Mouse (Mus musculus): ENCODE results near the gene Atg16l2.

Gene Atg16l2

DNA sequence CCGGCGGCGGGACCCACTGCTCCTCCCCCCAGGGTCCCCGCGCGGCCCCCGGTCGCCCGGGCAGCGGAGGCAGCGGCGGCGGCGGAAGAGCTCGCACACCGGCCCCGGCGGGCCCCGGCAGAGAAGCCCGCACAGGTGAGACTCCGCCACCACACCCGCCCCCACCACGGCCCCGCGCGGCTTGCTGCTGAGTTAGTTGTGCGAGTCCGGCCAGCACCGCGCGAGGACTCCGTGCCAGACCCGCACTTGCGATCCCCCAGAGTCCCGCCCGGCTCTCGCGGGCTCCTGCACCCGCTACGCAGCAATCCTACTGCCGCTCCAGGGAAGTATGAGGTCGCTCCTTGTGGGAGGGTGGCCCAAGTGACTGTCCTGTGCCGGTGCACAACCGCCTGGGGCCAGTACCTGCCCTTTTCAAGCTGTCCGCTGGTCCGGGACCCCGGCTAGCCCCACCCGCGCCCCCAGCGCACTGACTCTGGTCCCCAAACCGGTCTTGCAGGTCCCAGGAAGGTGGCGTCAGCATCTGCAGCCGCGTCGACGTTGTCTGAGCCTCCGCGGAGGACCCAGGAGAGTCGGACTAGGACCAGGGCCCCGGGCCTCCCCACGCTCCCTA lies 19.3 kb upstream of the Atg16l2 start:
- no peak for DNase-seq (ENCODE audit: low spot score in 2 of 2)

DNA sequence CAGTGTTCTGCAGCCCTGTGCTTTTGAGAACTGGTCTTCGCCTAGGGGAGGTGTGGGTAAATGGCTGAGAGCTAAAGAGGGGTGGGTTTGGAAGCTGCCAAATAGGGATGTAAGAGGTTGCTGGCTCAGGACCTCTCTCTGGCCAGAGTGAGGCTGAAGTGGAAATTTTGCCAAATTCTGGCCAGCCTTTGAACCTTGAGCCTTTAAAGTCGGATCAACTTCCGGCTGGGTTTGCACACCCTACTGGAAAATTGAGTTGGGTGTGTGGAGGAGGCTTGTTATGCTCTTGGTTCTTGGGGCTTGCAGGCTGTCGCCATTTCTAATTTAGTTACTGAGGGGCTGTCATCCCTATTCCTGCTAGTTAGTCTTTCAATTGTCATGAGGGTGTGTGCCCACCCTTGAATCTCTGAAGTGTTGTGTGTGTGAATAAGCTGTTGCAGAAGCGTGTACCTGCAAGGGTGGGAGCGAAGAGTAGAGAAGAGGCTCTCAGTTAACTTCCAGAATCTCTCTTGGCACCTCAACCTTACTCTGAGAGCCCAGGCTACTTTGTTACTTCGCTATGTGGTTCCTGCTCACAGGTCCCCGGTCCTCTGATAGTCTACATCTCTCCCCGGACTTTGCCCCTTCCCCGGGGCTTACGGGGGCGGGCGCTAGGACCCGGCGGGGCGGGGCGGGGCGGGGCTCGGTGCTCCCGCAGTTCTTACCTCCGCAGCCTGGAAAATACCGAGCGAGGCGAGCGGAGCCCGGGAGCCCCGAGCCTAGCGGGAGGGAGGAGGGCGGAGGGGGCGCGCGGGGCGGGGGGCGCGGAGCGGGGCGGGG lies 18.6 kb upstream of the Atg16l2 start:
- DNase-seq (ENCODE audit: low spot score in 2 of 2) = no peak

DNA sequence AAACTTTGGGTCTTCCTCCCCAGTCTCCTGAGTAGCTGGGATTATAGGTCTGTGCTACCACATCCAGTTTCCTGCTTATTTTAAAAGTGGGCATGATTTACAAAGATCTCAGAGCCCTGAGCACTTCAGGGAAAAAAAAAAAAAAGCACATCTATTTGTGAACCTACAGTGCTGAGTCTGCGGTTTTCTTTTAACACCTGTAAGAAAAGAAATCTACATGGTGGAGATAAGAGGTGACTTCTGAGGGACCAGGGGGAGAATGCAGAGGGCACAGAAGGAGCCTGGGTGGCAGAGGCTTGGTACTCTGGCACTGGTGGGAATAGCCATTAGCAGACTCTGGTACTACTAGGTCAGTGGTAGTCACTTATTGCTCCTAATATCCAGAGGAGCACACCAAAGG lies 17.7 kb upstream of the Atg16l2 start:
- no peak for DNase-seq (ENCODE audit: low spot score in 2 of 2)

DNA sequence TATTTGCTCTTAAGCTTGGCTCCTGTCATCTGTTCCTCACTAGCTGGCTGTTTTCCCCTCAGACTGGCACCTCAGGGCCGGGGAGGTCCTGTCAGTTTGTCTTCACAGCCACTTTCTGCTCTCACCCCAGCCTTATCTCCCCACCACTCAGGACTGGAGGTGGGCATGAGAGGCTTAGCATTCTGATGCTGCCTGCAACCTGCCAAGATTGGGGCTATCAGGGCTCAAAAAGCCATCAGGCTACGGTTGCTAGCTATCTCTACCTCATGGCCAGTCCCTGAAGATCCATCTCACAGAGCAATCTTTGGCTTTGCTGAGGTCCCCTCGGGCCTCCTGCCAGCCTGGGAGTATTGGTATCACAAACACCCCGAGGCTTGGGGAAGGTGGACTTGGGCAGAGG lies 16.8 kb upstream of the Atg16l2 start:
- no peak for DNase-seq (ENCODE audit: low spot score in 2 of 2)

DNA sequence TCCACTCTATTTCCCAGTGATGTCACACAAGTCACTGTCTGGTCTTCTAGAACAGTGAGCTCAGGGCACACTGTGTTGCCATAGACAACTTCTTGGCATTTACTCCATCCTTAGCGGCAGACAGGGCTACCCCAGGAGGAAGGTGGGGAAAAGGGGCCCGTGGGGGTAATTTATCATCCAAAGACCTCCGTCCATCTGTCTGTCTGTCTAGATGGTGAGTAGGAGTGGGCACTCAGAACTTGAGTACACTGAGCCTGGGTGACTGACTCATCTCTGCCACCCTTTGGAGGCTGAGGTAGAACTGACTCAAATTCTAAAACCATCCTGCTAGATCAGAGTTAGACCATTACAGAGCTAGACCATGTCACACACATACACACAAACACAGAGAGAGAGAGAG lies 15.0 kb upstream of the Atg16l2 start, which contains the start of gene Stard10:
TSS of gene Stard10 (plus strand) at position 73 of the 400 bp plus-strand sequence.
- DNase-seq (ENCODE audit: low spot score in 2 of 2) = no peak

DNA sequence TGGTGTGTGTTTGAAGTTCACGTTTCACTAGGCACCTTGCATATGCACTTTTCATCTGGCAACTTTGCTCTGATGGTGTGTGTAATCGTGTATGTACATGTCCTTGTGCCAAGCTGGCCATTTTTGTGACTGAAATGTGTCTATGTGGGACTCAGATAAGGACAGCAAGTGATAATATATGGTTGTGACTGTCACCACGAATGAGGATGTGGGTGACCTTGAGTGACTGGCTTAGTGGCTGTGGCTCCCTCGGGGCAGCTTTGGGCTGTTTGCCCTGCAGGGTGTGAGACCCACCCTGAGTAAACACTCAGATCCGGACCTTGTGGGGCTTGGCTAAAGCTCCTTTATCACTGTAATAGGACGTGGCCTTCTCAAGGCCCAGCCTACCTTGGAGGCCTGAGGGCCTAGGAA lies 14.5 kb upstream of the Atg16l2 start:
- no peak for DNase-seq (ENCODE audit: low spot score in 2 of 2)

DNA sequence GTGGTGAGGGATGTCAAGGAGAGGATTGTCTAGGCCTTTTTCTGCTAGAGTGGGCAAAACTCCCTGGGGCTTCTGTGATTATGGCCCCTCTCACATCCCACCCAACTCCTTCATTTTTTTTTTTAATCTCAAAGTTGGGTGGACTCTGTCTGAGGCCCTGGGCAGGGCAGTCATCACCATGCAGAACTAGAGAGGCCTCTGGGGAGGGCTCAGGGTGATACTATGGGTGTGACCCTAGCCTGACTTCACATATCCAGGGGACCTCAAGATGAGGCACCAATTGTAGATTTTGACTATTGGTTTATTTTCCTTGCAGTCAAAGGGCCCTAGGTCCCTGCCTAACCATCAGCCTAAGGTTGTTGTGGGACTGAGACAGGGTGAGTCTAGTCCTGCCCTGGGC lies 13.6 kb upstream of the Atg16l2 start:
- no peak for DNase-seq (ENCODE audit: low spot score in 2 of 2)

DNA sequence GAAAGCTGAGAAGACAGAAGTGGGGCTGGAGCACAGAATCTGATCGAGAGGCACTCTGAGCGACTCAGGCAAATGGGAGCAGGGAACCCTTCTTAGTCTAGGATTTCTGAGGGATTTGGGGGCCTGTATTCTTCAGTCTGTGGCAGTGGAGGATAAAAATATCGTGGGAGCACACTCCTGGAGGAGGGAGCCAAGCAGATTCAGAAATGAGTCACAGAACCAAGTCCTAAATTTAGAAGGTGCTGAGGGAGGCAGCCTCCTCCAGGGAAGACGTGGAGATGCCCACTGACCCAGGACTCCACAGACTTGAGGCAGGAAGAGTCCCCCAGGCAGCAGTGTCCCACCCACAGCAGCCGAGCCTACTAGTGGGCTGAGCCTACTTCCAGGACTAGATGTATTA lies 12.3 kb upstream of the Atg16l2 start:
- DNase-seq (ENCODE audit: low spot score in 2 of 2) = no peak

DNA sequence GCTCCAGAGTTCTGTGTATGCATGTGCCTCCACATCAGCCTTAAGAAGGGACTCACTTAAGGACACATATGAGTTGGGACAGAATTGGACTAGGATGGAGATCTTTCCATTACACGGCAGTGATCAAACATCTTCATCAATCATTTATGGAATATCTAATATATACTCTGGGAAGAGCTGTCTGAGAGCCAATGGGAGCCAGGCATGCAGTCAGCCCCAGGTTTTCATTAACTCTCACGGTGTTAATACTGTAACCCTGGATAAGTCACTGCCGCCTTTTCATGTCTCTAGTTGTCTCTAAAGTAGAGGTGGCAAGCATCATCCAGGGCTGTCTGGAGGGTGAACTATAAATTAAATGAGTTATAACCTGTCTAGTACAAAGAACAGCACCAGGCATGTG lies 11.0 kb upstream of the Atg16l2 start:
- DNase-seq (ENCODE audit: low spot score in 2 of 2) = no peak

DNA sequence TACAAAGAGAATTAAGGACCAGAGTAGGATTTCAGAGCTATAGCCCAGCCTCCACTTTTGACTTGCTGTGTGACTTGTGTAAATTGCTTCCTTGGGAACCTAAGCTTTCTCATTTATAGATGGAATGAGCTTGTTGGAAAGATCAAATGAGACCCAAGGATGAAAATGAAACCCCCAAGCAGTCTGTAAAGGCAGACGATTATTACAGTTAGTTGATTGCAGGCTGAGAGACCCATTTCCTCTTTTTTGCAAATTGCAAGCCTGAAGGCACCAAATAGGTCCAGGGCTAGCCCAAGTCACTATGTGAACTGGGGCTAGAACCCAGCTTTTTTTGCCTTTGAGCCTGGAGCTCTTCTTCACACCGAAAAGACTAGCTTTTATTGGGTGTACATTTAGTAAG lies 9.0 kb upstream of the Atg16l2 start:
- DNase-seq (ENCODE audit: low spot score in 2 of 2) = no peak

DNA sequence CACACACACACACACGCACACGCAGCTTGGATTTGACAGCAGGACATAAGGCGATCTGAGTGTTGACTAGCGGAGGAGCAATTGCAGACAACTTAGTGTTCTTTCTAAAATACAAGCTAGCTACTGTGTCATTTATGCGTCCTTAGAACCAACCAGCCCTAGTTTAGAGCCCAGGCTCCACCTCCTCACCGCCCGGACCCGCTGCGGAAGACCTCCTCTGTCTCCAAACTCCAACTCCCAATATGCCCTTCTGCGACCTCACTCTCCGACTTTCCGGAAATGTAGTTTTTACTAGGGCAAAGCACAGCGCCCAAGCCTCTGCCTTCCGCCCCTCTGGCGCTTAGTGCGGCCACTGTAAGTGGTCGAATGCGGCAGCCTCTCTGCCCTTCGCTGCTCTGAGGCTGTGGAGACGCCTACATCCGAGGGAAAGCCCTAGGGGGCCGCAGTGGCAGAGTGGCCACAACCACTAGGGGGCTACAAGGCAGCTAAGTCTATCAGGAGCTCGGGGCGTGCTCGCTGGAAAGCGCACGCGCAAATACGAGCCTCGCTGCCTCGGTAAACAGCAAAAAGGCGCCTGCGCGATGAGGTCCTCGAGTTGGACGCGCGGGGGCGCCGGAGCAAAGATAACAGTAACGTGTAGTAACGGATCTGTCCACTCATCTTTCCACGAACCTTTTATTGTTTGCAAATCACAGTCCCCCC lies 8.4 kb upstream of the Atg16l2 start:
- DNase-seq (ENCODE audit: low spot score in 2 of 2) = peak; percentile 93 to 94

DNA sequence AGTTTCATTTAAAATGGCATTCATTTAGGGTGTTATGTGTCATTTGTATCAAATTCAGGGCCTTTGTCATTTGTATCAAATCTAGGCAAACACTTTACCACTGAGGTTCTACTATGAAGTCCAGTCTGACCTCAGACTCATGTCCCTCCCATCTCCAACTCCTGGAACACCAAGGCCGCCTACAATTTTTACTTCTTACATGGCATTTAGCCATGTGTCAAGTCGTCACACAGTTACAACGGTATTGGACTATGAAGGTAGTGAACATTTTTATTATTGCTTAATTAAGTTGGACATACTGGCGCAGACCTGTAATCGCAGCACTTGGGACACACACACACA lies 7.9 kb upstream of the Atg16l2 start:
- no peak for DNase-seq (ENCODE audit: low spot score in 2 of 2)

DNA sequence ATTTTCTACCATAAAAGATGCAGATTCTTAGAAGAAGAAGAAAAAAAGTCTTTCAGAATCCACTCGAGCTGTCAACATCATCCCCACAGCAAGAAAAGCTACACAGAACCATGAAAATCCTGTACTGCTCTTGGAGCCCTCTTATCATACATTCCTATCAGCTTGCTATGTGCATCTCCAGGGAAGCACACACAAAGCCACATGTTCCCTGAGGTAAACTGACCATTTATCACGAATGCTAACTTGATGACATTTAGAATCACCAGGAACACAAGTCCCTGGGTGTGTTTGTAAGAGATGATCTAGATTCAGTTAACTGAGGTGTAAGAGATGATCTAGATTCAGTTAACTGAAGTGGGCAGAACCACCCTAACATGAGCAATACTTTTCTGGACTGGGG lies 4.8 kb upstream of the Atg16l2 start:
- DNase-seq (ENCODE audit: low spot score in 2 of 2) = no peak

DNA sequence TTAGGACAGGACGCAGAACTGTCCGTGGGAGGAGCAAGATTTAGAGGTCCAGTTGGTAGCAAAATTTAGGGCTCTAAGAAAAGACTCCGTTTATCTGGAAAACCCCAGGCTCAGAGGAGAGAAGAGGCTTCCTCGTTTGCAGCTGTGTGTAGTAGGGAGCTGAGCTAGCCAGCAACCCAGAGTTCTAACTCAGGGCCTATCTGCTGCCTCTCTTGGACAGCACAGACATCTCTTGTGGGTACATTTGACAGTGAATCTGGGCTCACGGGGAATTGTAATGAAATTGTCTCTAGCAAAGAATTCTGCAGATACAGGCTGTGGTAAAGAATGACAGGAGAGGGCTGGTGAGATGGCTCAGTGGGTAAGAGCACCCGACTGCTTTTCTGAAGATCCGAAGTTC lies 640 bp upstream of the Atg16l2 start:
- no peak for DNase-seq (ENCODE audit: low spot score in 2 of 2)

DNA sequence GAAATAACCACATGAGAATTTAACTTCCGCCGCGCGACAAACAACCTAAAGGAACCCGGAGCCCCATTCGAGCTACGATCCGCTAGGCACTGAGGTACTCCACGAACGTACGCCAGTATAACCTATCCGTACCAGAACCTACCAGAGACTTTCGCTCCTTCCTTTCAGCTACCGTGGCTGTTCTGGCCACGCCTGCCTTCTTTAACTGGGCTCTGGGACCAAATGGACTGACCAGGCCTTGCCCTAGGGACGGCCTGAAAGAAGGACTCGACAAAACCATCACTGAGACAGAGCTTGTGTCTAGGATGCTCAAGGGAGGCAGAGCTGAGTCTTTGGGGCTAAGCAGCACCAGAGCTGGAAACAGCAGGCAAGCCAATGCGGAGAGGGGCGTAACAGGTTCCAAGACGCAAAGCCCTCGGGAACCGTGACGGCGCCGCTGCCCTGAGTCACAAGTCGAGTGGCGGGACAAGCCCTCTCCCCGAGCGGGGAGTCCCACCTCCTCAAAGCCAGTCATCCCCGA lies 630 bp downstream of the Atg16l2 start:
- no peak for DNase-seq (ENCODE audit: low spot score in 2 of 2)

DNA sequence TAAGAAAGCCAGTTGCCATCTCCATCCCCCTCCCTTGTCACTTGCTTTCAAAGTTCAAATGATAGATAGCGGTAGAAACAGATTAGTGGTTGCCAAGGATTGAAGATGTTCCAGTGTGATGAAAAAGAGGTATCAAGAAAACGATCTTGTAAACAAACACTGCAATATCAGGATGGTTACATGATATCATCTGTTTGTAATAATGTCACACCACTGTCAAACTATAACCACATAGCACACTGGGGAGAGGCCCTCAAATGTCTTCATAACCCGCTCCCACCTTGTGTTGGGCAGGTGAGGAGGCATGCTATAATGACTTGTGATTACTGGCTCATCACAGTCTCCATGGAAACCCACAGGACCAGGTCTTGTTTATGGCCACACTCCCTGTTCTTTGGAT lies 3.7 kb downstream of the Atg16l2 start:
- no peak for DNase-seq (ENCODE audit: low spot score in 2 of 2)

DNA sequence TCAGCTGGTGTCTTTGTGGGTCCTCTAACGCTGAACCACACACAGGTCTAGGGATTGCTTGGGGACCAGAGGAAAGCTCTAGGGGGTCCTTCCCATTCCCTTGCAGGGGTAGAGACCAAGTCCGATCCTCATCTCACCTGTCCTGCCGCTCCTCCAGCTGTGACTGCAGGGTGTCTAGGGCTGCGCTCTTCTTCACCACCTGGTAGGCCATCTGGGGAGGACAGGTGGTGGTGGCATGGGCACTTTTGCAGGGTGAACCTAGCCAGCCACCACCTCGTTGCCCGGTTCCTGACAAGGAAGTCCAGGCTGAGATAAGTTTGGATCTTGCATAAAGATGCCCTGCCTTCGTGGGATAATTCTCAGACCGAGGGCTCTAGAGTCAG lies 5.0 kb downstream of the Atg16l2 start:
- no peak for DNase-seq (ENCODE audit: low spot score in 2 of 2)

DNA sequence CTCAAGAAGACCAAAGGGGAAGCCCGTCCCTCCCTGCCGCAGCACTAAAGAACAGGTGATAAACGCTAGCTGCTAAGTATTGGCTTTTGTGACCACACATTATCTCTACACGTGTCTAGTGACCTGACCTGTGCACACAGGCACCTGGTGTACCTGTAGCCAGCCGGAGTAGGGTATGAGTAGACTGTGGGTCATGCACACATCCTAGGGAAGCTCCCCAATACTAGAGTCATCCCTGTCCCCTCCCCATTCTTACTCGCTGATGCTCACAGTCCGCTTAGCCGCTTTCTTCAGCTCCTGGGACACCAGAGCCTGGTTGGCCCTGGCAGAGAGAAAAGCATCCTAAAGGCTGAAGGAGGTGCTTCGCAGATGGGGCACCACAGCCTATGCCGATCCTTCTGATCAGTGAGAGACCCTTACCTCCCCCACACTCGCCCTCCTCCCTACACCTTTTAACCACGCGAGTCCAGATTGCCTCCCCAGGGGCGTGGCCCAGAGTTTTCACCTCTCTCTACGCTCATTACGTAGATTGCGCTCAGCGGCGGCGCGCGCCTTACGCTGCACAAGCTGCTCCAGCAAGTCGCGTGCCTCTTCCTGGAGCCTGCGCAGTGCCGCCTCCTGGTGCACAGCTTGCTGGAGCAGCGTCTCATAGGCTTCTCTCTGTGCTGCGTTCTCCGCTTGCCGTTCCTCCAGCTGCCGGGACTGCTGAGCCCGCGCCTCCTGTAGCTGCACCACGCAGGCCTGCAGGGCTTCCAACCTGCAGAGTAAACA lies 5.6 kb downstream of the Atg16l2 start:
- peak in 1 of 2 experiments; percentile 27 for DNase-seq (ENCODE audit: low spot score in 2 of 2)

DNA sequence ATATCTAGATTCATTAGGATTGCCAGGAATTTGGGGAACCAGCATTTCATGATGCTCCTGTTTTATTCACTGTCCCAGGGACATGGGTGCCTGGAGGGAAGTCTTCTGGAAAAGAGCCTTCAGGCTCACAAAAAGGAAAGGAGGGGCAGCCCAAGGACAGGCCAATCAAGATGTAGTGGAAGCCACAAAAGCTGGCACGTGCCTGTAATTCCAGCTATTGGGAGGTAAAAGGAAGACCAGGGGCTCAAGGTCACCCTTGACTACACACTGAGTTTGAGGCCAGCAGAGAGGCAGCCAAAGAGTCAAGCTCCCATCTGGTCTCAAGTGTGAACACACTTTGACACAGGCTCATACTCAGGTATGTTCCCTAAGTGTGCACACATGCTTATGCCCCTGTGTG lies 6.6 kb downstream of the Atg16l2 start:
- DNase-seq (ENCODE audit: low spot score in 2 of 2) = no peak

DNA sequence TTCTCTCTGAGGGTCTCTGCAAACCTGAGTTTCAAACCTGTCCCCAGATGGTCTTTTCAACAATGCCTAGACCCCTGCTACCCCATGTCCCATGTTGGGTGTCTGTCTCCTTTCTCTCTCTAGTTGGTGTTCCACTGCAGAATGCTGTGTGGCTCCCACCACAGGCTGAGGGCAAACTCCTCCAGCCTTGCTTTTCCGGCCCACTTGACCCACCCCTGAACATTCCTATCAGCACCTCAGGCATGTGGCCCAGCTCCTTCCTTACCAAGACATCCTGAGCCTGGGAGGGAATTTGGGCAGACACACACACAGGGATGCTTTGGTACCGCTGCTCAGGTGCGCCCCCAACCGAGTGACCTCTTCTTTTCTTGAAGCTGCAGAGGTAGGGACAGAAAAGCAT lies 8.4 kb downstream of the Atg16l2 start:
- no peak for DNase-seq (ENCODE audit: low spot score in 2 of 2)

DNA sequence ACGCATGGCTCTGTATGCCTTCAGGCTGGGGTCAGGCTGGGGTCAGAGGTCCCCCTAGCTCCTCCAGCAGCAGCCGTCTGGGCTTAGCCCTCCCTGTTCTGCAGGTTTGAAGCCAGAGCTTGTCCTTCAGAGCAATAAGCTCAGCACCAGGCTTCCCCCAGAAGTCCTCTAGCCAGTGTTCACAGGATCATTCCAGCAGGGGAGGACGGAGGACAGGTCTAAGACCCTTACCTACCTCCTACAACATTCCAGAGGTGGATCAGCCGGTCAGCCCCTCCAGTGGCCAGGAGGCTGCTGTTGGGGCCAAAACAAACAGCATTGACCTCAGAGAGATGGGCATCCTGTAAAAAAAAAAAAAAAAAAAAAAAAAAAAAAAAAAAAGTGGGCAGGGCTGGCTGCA lies 8.9 kb downstream of the Atg16l2 start:
- DNase-seq (ENCODE audit: low spot score in 2 of 2) = no peak

DNA sequence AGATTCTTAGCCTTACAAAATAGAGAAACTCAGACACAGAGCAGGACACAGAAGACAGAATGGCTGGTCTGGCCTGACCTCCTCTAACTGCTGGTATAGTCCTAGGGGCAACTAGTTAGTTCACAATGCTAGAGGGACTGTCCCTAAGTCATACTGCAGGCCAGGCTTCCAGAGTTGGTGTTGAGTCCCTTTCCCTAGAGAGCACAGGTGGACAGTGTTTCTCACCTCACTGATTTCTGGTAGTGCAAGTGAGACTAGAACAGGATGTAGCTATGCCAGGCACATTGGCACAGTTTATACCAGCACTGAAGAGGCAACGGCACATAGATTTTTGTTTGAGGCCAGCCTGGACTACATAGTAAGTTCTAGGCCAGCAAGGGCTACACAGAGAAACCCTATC lies 9.4 kb downstream of the Atg16l2 start:
- no peak for DNase-seq (ENCODE audit: low spot score in 2 of 2)

All from spleen, postnatal 14 days (tissue).